Mouse (Mus musculus): ENCODE results near the gene Rad23b. TPM values are rescaled to one million over a fixed set of nuclear protein-coding genes. Genes with fewer than 3 reads are reported as not detected.

The Rad23b gene
- polyA plus RNA-seq (2015; fragmentation: Nextera tagmentation; extraction: Ambion mirVana), result 35.8 and 36.9 TPM in 2 replicates

GRCm38 (mm10) chr4:55349452-55350218 lies at the start of gene Rad23b:
Gene Rad23b (plus strand): TSS chr4:55350043.

Other genes starting within 250 kb of the Rad23b start
- gene Klf4, start 182.4 kb downstream of the Rad23b start, polyA plus RNA-seq (2015; fragmentation: Nextera tagmentation; extraction: Ambion mirVana), result 2.7 and 4.5 TPM in 2 replicates

Data from spleen, postnatal 0 days (tissue).